Mouse (Mus musculus): ENCODE measurements around the gene Pcbp2. TPM values are rescaled to one million over a fixed set of nuclear protein-coding genes. Genes with fewer than 3 reads are reported as not detected.

The Pcbp2 gene
- polyA plus RNA-seq, 1 experiment from 2014 or later = 194 TPM

DNA sequence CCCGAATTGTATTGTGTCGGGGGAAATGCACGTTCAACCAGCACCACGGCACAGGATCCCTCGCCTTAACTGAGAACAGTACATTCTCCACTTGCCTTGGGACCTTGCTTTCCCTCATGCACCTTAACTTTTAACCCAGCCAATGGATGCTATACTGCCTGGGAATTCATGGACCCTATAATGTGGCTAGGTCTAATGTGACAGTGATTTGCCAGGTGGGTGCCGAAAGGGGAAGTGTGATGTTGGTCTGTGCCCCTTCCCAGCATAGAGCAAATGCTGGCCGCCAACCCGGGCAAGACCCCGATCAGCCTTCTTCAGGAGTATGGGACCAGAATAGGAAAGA is 48.5 kb downstream of the Pcbp2 start:
- Histone ChIP-seq H3K4me3 (ENCODE audit: control insufficient read depth in 1 of 2, insufficient read depth in 1 of 2, low read depth in 1 of 2, low read length in 2 of 2) (peak overlapping the region; percentile 57 to 88), H3K36me3 (ENCODE audit: control insufficient read depth, insufficient read depth, low read length) (peaks cover 34% of the 10 kb centered on the region), H3K4me1 (ENCODE audit: control insufficient read depth in 2 of 2, insufficient read depth in 2 of 2, low read length in 2 of 2) (peaks cover 12 to 30% of the 10 kb centered on the region in 2 experiments), H3K4me2 (ENCODE audit: low read length) (peak overlapping the region; percentile 98), H3K9ac (ENCODE audit: low read length) (peak overlapping the region; percentile 83), H3K9me3 (ENCODE audit: control insufficient read depth, low read length) (no peaks in the 10 kb centered on the region), H3K27ac (replicated peaks in 1 of 2; ENCODE audit: control insufficient read depth in 1 of 2, insufficient read depth in 1 of 2, low read depth in 2 of 2, low read length in 2 of 2) (peak overlapping the region; percentile 98 to 100), H3K27me3 (ENCODE audit: control insufficient read depth, insufficient read depth, low read length) (no peaks in the 10 kb centered on the region)
- no peak for ATAC-seq (ENCODE audit: insufficient number of reproducible peaks, insufficient read depth, low FRiP score, low read depth)
- 19% methylated on average over 9 of the region's 9 CpGs for WGBS

DNA sequence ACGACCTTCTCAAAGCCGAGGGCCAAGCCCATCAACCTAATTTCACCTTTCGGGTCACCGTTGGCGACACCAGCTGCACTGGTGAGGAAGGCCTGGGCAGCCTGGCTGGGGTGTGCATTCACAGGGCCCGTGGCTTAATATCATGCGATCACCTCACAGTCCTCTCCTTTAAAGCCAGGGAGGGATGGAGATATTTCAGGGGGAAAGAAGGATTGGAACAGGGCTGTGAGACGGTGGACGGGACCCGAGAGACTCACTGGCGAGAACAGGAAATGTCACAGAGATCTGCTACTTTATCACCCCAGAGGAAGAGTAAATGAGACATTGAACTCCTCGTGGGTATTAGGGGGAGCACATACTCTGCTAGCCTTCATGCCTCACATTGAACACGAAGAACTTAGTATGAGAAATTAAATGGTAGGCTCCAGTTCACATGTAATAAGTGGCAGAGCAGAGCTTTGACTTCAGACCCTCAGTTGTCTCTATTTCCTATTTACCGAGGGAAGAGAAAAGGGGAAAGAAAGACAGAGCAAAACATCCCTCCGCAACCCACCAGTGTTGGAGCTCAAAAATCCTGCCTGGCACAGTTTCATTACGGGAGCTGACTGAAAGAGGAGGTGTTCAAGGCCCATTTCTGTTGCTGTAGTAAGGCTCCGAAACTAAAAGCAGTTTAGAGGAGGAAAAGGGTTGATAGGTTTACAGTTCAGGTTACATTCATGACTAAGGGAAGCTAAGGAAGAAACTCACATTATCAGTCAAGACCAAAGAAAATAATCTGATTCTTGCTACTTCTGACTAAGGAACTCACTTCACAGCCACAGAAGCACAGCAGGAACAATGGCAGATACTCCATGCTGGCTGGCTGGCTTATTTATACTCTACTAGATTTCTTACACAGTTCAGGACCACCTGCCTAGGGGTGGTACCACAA is 49.1 kb downstream of the Pcbp2 start:
- H3K9ac ChIP-seq (ENCODE audit: low read length) = peak overlapping the region; percentile 83
- H3K4me1 ChIP-seq (ENCODE audit: control insufficient read depth in 2 of 2, insufficient read depth in 2 of 2, low read length in 2 of 2) = peaks cover 12 to 30% of the 10 kb centered on the region in 2 experiments
- peak overlapping the region; percentile 98 for H3K4me2 ChIP-seq (ENCODE audit: low read length)
- peaks cover 40% of the 10 kb centered on the region for H3K36me3 ChIP-seq (ENCODE audit: control insufficient read depth, insufficient read depth, low read length)
- peak overlapping the region; percentile 98 to 100 for H3K27ac ChIP-seq (replicated peaks in 1 of 2; ENCODE audit: control insufficient read depth in 1 of 2, insufficient read depth in 1 of 2, low read depth in 2 of 2, low read length in 2 of 2)
- peak overlapping the region; percentile 57 to 88 for H3K4me3 ChIP-seq (ENCODE audit: control insufficient read depth in 1 of 2, insufficient read depth in 1 of 2, low read depth in 1 of 2, low read length in 2 of 2)
- 54% methylated on average over 16 of the region's 17 CpGs for WGBS
- H3K9me3 ChIP-seq (ENCODE audit: control insufficient read depth, low read length) = no peaks in the 10 kb centered on the region
- ATAC-seq (ENCODE audit: insufficient number of reproducible peaks, insufficient read depth, low FRiP score, low read depth) = no peak
- H3K27me3 ChIP-seq (ENCODE audit: control insufficient read depth, insufficient read depth, low read length) = no peaks in the 10 kb centered on the region

DNA sequence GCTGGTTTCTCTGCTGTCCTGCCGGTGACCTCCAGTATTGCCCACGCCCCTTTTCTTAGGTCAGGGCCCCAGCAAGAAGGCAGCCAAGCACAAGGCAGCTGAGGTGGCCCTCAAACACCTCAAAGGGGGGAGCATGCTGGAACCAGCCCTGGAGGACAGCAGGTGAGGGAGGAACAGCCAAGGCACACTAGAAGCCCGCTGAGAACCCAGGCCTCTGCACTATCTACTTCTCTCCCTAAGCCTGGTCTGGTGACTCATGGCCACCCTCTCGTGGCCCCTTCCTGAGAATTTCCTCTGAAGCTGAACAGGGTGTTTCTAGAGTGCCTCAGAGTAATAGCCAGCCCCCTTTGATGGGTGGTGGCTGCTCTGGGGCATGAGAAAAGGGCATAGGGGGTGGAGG is 50.1 kb downstream of the Pcbp2 start:
- Histone ChIP-seq H3K4me2 (ENCODE audit: low read length) (no peak overlapping the region), H3K9ac (ENCODE audit: low read length) (peak overlapping the region; percentile 83), H3K4me3 (ENCODE audit: control insufficient read depth in 1 of 2, insufficient read depth in 1 of 2, low read depth in 1 of 2, low read length in 2 of 2) (no peak overlapping the region), H3K27ac (replicated peaks in 1 of 2; ENCODE audit: control insufficient read depth in 1 of 2, insufficient read depth in 1 of 2, low read depth in 2 of 2, low read length in 2 of 2) (peak overlapping the region; percentile 30 to 98; a peak in 3 of 4 replicates), H3K9me3 (ENCODE audit: control insufficient read depth, low read length) (no peaks in the 10 kb centered on the region), H3K36me3 (ENCODE audit: control insufficient read depth, insufficient read depth, low read length) (peaks cover 44% of the 10 kb centered on the region), H3K4me1 (ENCODE audit: control insufficient read depth in 2 of 2, insufficient read depth in 2 of 2, low read length in 2 of 2) (peaks cover 12 to 30% of the 10 kb centered on the region in 2 experiments), H3K27me3 (ENCODE audit: control insufficient read depth, insufficient read depth, low read length) (no peaks in the 10 kb centered on the region)
- 45% methylated on average over 4 of the region's 4 CpGs for WGBS
- no peak for ATAC-seq (ENCODE audit: insufficient number of reproducible peaks, insufficient read depth, low FRiP score, low read depth)

DNA sequence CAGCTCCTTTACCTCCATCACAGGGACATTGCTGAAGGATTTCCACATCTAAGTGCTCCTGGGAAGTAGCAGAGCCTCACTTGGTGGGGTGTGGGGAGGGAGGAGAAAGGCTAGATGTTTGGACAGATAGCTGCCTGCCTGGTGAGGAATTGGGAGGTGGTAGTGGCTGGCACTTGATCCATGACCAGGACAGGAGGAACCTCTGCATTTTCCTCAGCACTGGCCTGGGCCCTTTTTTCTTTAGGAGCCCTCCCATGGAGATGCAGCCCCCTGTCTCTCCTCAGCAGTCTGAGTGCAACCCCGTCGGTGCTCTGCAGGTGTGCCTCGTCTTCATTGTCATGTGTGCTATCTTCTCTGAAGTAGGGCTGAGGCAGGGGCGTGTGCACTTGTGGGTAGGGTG is 51.1 kb downstream of the Pcbp2 start:
- Histone ChIP-seq H3K4me2 (ENCODE audit: low read length) (no peak overlapping the region), H3K9ac (ENCODE audit: low read length) (no peak overlapping the region), H3K4me3 (ENCODE audit: control insufficient read depth in 1 of 2, insufficient read depth in 1 of 2, low read depth in 1 of 2, low read length in 2 of 2) (no peak overlapping the region), H3K4me1 (ENCODE audit: control insufficient read depth in 2 of 2, insufficient read depth in 2 of 2, low read length in 2 of 2) (peaks cover 6 to 21% of the 10 kb centered on the region in 2 experiments; a peak in 3 of 4 replicates), H3K27ac (replicated peaks in 1 of 2; ENCODE audit: control insufficient read depth in 1 of 2, insufficient read depth in 1 of 2, low read depth in 2 of 2, low read length in 2 of 2) (no peak overlapping the region), H3K36me3 (ENCODE audit: control insufficient read depth, insufficient read depth, low read length) (peaks cover 52% of the 10 kb centered on the region), H3K27me3 (ENCODE audit: control insufficient read depth, insufficient read depth, low read length) (no peaks in the 10 kb centered on the region), H3K9me3 (ENCODE audit: control insufficient read depth, low read length) (no peaks in the 10 kb centered on the region)
- WGBS = 84% methylated on average over 4 of the region's 4 CpGs
- ATAC-seq (ENCODE audit: insufficient number of reproducible peaks, insufficient read depth, low FRiP score, low read depth) = no peak

DNA sequence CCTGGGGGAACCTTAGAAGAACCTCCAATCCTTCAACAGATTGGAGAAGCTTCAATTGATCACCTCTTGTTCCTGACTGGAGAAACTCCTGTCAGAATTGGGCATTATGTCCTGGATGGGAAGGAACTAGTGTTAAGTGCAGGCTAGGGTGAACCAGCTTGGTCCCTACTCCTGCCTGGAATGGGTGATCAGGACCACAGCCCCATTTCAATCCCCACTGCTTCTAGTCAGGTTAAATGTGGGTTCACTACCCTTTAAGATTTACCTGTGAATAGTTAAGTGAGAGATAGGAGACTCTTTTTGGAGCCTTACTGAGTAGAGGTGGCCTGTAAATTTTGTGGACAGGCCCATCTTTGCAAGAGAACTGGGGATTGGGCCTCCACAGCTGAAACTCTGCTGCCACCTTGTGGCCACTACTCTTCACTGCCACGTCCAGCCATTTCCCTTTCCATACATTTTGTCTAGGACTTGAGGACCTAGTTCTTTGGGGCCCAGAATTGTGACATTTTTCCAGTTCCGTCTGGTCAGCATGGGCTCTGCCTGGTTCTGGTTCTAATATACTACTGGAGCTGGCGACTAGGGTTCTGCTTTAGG is 54.6 kb downstream of the Pcbp2 start, which contains the start of gene Npff:
Npff (minus strand) TSS at position 51 of the 594 bp plus-strand sequence.
- no peaks in the 10 kb centered on the region for H3K27me3 ChIP-seq (ENCODE audit: control insufficient read depth, insufficient read depth, low read length)
- no peak for ATAC-seq (ENCODE audit: insufficient number of reproducible peaks, insufficient read depth, low FRiP score, low read depth)
- no peak within 1 kb of the TSS for H3K4me2 ChIP-seq (ENCODE audit: low read length)
- H3K4me1 ChIP-seq (ENCODE audit: control insufficient read depth in 2 of 2, insufficient read depth in 2 of 2, low read length in 2 of 2) = peaks cover 4 to 9% of the 10 kb centered on the region in 2 experiments; a peak in 3 of 4 replicates
- peaks cover 79% of the 10 kb centered on the region for H3K36me3 ChIP-seq (ENCODE audit: control insufficient read depth, insufficient read depth, low read length)
- peak within 1 kb of the TSS; percentile 25; the same call in 1 of the 2 replicates for H3K9ac ChIP-seq (ENCODE audit: low read length)
- H3K9me3 ChIP-seq (ENCODE audit: control insufficient read depth, low read length) = no peaks in the 10 kb centered on the region
- WGBS = 12% methylated on average over 3 of the region's 3 CpGs
- H3K27ac ChIP-seq (replicated peaks in 1 of 2; ENCODE audit: control insufficient read depth in 1 of 2, insufficient read depth in 1 of 2, low read depth in 2 of 2, low read length in 2 of 2) = no peak within 1 kb of the TSS
- no peak within 1 kb of the TSS for H3K4me3 ChIP-seq (ENCODE audit: control insufficient read depth in 1 of 2, insufficient read depth in 1 of 2, low read depth in 1 of 2, low read length in 2 of 2)

DNA sequence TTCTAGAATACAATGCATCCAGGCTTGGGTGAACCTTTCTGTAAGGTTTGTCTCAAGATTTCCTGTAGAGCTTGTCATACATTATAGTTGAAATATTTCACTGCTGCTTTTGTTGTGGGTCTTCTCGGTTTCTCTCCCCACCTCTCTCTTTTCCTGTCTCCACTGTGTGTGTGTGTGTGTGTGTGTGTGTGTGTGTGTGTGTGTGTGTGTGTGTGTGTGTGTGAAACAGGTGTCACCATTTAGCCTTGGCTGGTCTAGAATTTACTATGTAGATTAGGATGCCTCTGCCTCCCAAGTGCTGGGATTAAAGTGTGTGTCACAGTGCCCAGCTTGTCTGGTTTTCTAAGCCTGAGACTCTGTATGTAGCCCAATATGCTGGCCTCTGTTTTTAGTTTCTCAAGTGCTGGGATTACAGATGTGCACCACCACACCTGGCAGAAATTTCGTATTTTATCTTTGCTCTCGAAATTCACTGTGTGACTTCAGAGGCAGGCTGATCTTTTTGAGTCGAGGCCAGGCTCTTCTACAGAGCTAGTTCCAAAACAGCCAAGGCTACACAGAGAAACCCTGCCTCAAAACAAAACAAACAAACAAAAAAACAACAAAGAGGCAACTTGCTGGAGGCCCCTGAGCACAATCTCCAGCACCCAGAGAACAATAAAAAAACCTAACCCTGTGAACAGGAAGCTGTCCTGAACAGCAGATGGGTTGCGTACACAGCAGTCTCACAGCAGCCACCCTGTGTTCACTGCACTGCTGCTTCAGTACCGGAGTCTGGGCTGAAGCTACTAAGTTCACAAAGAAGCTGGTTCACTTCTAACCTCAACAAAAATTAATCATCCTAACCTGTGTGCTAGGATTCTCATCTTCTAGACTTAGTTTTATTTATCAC is 56.0 kb downstream of the Pcbp2 start:
- Histone ChIP-seq H3K36me3 (ENCODE audit: control insufficient read depth, insufficient read depth, low read length) (peaks cover 83% of the 10 kb centered on the region), H3K4me2 (ENCODE audit: low read length) (no peak overlapping the region), H3K9ac (ENCODE audit: low read length) (no peak overlapping the region), H3K4me1 (ENCODE audit: control insufficient read depth in 2 of 2, insufficient read depth in 2 of 2, low read length in 2 of 2) (no peaks in the 10 kb centered on the region), H3K27me3 (ENCODE audit: control insufficient read depth, insufficient read depth, low read length) (no peaks in the 10 kb centered on the region), H3K4me3 (ENCODE audit: control insufficient read depth in 1 of 2, insufficient read depth in 1 of 2, low read depth in 1 of 2, low read length in 2 of 2) (no peak overlapping the region), H3K9me3 (ENCODE audit: control insufficient read depth, low read length) (no peaks in the 10 kb centered on the region), H3K27ac (replicated peaks in 1 of 2; ENCODE audit: control insufficient read depth in 1 of 2, insufficient read depth in 1 of 2, low read depth in 2 of 2, low read length in 2 of 2) (no peak overlapping the region)
- WGBS = 82% methylated on average over 6 of the region's 6 CpGs
- no peak for ATAC-seq (ENCODE audit: insufficient number of reproducible peaks, insufficient read depth, low FRiP score, low read depth)

DNA sequence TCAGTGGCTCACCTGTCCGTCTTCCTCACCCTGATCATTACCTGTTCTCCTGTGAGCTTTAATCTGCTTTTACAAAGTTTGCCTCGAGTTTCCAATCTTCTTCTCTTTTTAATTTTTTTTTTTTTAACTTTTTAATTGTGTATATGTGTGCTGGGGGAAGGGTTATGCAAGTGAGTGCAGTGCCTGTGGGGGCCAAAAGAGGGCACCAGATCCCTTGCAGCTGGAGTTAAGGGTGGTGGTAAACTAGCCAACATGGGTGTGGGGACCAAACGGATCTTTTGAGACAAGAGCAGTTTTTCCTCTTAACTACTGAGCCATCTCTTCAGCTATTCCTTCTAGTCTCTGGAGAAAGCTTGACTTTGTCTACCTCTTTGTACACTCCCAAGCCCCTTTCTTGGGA is 57.6 kb downstream of the Pcbp2 start:
- ATAC-seq (ENCODE audit: insufficient number of reproducible peaks, insufficient read depth, low FRiP score, low read depth) = no peak
- Histone ChIP-seq H3K9me3 (ENCODE audit: control insufficient read depth, low read length) (no peaks in the 10 kb centered on the region), H3K9ac (ENCODE audit: low read length) (no peak overlapping the region), H3K4me2 (ENCODE audit: low read length) (no peak overlapping the region), H3K27me3 (ENCODE audit: control insufficient read depth, insufficient read depth, low read length) (no peaks in the 10 kb centered on the region), H3K4me3 (ENCODE audit: control insufficient read depth in 1 of 2, insufficient read depth in 1 of 2, low read depth in 1 of 2, low read length in 2 of 2) (no peak overlapping the region), H3K36me3 (ENCODE audit: control insufficient read depth, insufficient read depth, low read length) (peaks cover 85% of the 10 kb centered on the region), H3K4me1 (ENCODE audit: control insufficient read depth in 2 of 2, insufficient read depth in 2 of 2, low read length in 2 of 2) (no peaks in the 10 kb centered on the region), H3K27ac (replicated peaks in 1 of 2; ENCODE audit: control insufficient read depth in 1 of 2, insufficient read depth in 1 of 2, low read depth in 2 of 2, low read length in 2 of 2) (no peak overlapping the region)
- 75% methylated on average over 3 of the region's 3 CpGs for WGBS
